Mouse (Mus musculus) layer of hippocampus, adult 11-12 months (tissue): Measurements from ENCODE around the gene Rybp.

Experiments used
- DNase-seq: peaks from one replicate; pipeline ENCODE4 v3.0.0; 2022; ENCODE audit warnings: low spot score

The Rybp gene

GRCm38 (mm10) chr6:100287334-100288015 is at the start of gene Rybp:
Gene Rybp (minus strand): TSS chr6:100287485.
- peak; percentile 96 for DNase-seq

- DNase-seq, result no peak
Measured at GRCm38 (mm10) chr6:100336591-100337148, 49.4 kb upstream of the Rybp start.

- DNase-seq, result no peak
Measured at GRCm38 (mm10) chr6:100335506-100336144, 48.3 kb upstream of the Rybp start.

GRCm38 (mm10) chr6:100333745-100334144 is 46.5 kb upstream of the Rybp start:
- DNase-seq, result no peak

- DNase-seq, result no peak
Measured at GRCm38 (mm10) chr6:100332479-100332878, 45.2 kb upstream of the Rybp start.

GRCm38 (mm10) chr6:100331582-100331981 is 44.3 kb upstream of the Rybp start:
- DNase-seq, result no peak

- no peak for DNase-seq
Measured at GRCm38 (mm10) chr6:100331055-100331454, 43.8 kb upstream of the Rybp start.

GRCm38 (mm10) chr6:100329542-100329941 is 42.3 kb upstream of the Rybp start:
- no peak for DNase-seq

- DNase-seq, result peak; percentile 74
Measured at GRCm38 (mm10) chr6:100327050-100327449, 39.8 kb upstream of the Rybp start.

- DNase-seq, result no peak
Measured at GRCm38 (mm10) chr6:100323756-100324430, 36.6 kb upstream of the Rybp start.

GRCm38 (mm10) chr6:100322561-100322960 is 35.3 kb upstream of the Rybp start:
- DNase-seq, result no peak

- no peak for DNase-seq
Measured at GRCm38 (mm10) chr6:100322145-100322544, 34.9 kb upstream of the Rybp start.

- no peak for DNase-seq
Measured at GRCm38 (mm10) chr6:100314201-100314600, 26.9 kb upstream of the Rybp start.

- DNase-seq, result no peak
Measured at GRCm38 (mm10) chr6:100311167-100311566, 23.9 kb upstream of the Rybp start.

GRCm38 (mm10) chr6:100304831-100305230 is 17.5 kb upstream of the Rybp start:
- no peak for DNase-seq

GRCm38 (mm10) chr6:100301410-100302108 is 14.3 kb upstream of the Rybp start:
- DNase-seq, result no peak

- no peak for DNase-seq
Measured at GRCm38 (mm10) chr6:100300831-100301230, 13.5 kb upstream of the Rybp start.

- no peak for DNase-seq
Measured at GRCm38 (mm10) chr6:100298945-100299344, 11.7 kb upstream of the Rybp start.

GRCm38 (mm10) chr6:100297536-100297935 is 10.3 kb upstream of the Rybp start:
- DNase-seq, result no peak

GRCm38 (mm10) chr6:100292411-100292810 is 5.1 kb upstream of the Rybp start:
- peak; percentile 20 for DNase-seq

- DNase-seq, result no peak
Measured at GRCm38 (mm10) chr6:100289058-100289457, 1.8 kb upstream of the Rybp start.

GRCm38 (mm10) chr6:100288730-100289035 is 1.4 kb upstream of the Rybp start:
- no peak for DNase-seq
